Mouse (Mus musculus) urinary bladder, postnatal 25 days (tissue): ENCODE results near the gene Rtl3.

ENCODE experiments used
- DNase-seq: peaks from one replicate; pipeline ENCODE4 v3.0.0; 2022; ENCODE audit warnings: low spot score

The Rtl3 gene

GRCm38 (mm10) chrX:106840409-106840808 is at the start of gene Rtl3:
Rtl3 (minus strand) TSS chrX:106840644.
- DNase-seq: no peak

GRCm38 (mm10) chrX:106872315-106872714 is 31.9 kb upstream of the Rtl3 start:
- no peak for DNase-seq

GRCm38 (mm10) chrX:106871894-106872293 is 31.4 kb upstream of the Rtl3 start:
- no peak for DNase-seq

GRCm38 (mm10) chrX:106871426-106871825 is 31.0 kb upstream of the Rtl3 start:
- no peak for DNase-seq

GRCm38 (mm10) chrX:106853523-106854300 is 13.3 kb upstream of the Rtl3 start:
- no peak for DNase-seq

- DNase-seq: no peak
Observed at GRCm38 (mm10) chrX:106839591-106839990, 853 bp downstream of the Rtl3 start.

- DNase-seq: no peak
Observed at GRCm38 (mm10) chrX:106830494-106830893, 9.9 kb downstream of the Rtl3 start.

GRCm38 (mm10) chrX:106809560-106810226 is 30.8 kb downstream of the Rtl3 start:
- no peak for DNase-seq

GRCm38 (mm10) chrX:106804387-106804786 is 36.1 kb downstream of the Rtl3 start:
- DNase-seq: no peak

- DNase-seq: no peak
Observed at GRCm38 (mm10) chrX:106794686-106795085, 45.8 kb downstream of the Rtl3 start.
